Mouse (Mus musculus) left cerebral cortex, postnatal 14 days (tissue): ENCODE data around the gene Gm7694. TPM values are rescaled to one million over a fixed set of nuclear protein-coding genes. Genes with fewer than 3 reads are reported as not detected.

Experiments used
- DNase-seq, 2 experiments: peaks; one replicate each; pipeline ENCODE4 v3.0.0; 2021 to 2022; ENCODE audit warnings: low spot score in 2 of 2, mixed read lengths in 1 of 2
- intact Hi-C: fragments of 180-260 bp; cut with DNase I; formaldehyde crosslinking; loops from one replicate; pipeline ENCODE4 v1.15.1; 2025
- long read RNA-seq, 2 experiments: library from polyadenylated mRNA; stranded (forward); transcript quantifications; one replicate each; pipeline ENCODE4 v2.0.0; 2021
- total RNA-seq, 2 experiments: library from RNA; stranded (reverse); gene quantifications; 2 replicates each; pipeline ENCODE4 v1.2.3; 2021

The Gm7694 gene
- total RNA-seq: 1 to 10 TPM; 2.4 to 2.8 TPM
- long read RNA-seq, experiment 1: 0 reads
- long read RNA-seq, experiment 2: 0 reads

GRCm38 (mm10) chr1:170306232-170306631 lies at the start of gene Gm7694:
TSS of gene Gm7694 (minus strand) at chr1:170306332.
- DNase-seq: no peak
- intact Hi-C loops: no loop called here

GRCm38 (mm10) chr1:170353335-170353734 lies 47.2 kb upstream of the Gm7694 start:
- no peak for DNase-seq
- intact Hi-C loops: no loop called here

- intact Hi-C loops: no loop called here
- DNase-seq: no peak
Measured at GRCm38 (mm10) chr1:170351080-170351479, 44.9 kb upstream of the Gm7694 start.

GRCm38 (mm10) chr1:170346266-170346665 lies 40.1 kb upstream of the Gm7694 start:
- no peak for DNase-seq
- intact Hi-C loops: no loop called here

- intact Hi-C loops: no loop called here
- DNase-seq: no peak
Measured at GRCm38 (mm10) chr1:170343906-170344305, 37.8 kb upstream of the Gm7694 start.

- no peak for DNase-seq
- intact Hi-C loops: no loop called here
Measured at GRCm38 (mm10) chr1:170343081-170343480, 36.9 kb upstream of the Gm7694 start.

GRCm38 (mm10) chr1:170339943-170340342 lies 33.8 kb upstream of the Gm7694 start:
- no peak for DNase-seq
- intact Hi-C loops: no loop called here

- intact Hi-C loops: no loop called here
- peak in 1 of 2 experiments; percentile 26 for DNase-seq
Measured at GRCm38 (mm10) chr1:170332775-170333174, 26.6 kb upstream of the Gm7694 start.

- intact Hi-C loops: no loop called here
- no peak for DNase-seq
Measured at GRCm38 (mm10) chr1:170331926-170332325, 25.8 kb upstream of the Gm7694 start.

GRCm38 (mm10) chr1:170325277-170325676 lies 19.1 kb upstream of the Gm7694 start:
- intact Hi-C loops: no loop called here

GRCm38 (mm10) chr1:170324312-170324711 lies 18.2 kb upstream of the Gm7694 start:
- no peak for DNase-seq
- intact Hi-C loops: no loop called here

More at GRCm38 (mm10) chr1:170325277-170325676, 19.1 kb upstream of the Gm7694 start:
- no peak for DNase-seq

GRCm38 (mm10) chr1:170323001-170323400 lies 16.9 kb upstream of the Gm7694 start:
- intact Hi-C loops: no loop called here
- DNase-seq: no peak

GRCm38 (mm10) chr1:170322046-170322445 lies 15.9 kb upstream of the Gm7694 start:
- DNase-seq: no peak
- intact Hi-C loops: no loop called here

GRCm38 (mm10) chr1:170311431-170311830 lies 5.3 kb upstream of the Gm7694 start:
- intact Hi-C loops: no loop called here
- no peak for DNase-seq

- intact Hi-C loops: no loop called here
- no peak for DNase-seq
Measured at GRCm38 (mm10) chr1:170308503-170308902, 2.4 kb upstream of the Gm7694 start, which contains the start of gene Spata46. TSS of gene Spata46 (plus strand) at chr1:170308803.

- intact Hi-C loops: no loop called here
- DNase-seq: no peak
Measured at GRCm38 (mm10) chr1:170305002-170305401, 1.1 kb downstream of the Gm7694 start.

- intact Hi-C loops: no loop called here
- no peak for DNase-seq
Measured at GRCm38 (mm10) chr1:170303103-170303502, 3.0 kb downstream of the Gm7694 start.

GRCm38 (mm10) chr1:170302456-170302855 lies 3.7 kb downstream of the Gm7694 start:
- no peak for DNase-seq
- intact Hi-C loops: no loop called here

- intact Hi-C loops: no loop called here
Measured at GRCm38 (mm10) chr1:170301686-170302085, 4.4 kb downstream of the Gm7694 start.

GRCm38 (mm10) chr1:170299496-170299895 lies 6.6 kb downstream of the Gm7694 start:
- no peak for DNase-seq
- intact Hi-C loops: loop anchor here (10.0 kb wide), 1 partner anchor 285 kb away; the partner anchor contains the start of gene Nos1ap

More at GRCm38 (mm10) chr1:170301686-170302085, 4.4 kb downstream of the Gm7694 start:
- no peak for DNase-seq

- intact Hi-C loops: loop anchor here (5.0 to 10.0 kb wide), 3 partner anchors 197 to 542 kb away; partner anchors contain the start of gene Nos1ap
- no peak for DNase-seq
Measured at GRCm38 (mm10) chr1:170294786-170295570, 11.2 kb downstream of the Gm7694 start.
